Mouse (Mus musculus) common myeloid progenitor, adult 5-6 weeks (primary cell): Measurements from ENCODE around the gene Trub1. TPM values are rescaled to one million over a fixed set of nuclear protein-coding genes. Genes with fewer than 3 reads are reported as not detected.

Experiments
- ATAC-seq: replicated peaks from 2 replicates; pipeline ENCODE4 v1.8.0; 2016; ENCODE audit warnings: low read depth, mild to moderate bottlenecking, moderate TSS enrichment, inconsistent platforms; ENCODE audit not compliant: poor library complexity, severe bottlenecking
- total RNA-seq: library from RNA; stranded (forward); fragments of 200-1000, 187-1606 nt; gene quantifications from 2 replicates; pipeline ENCODE4 v1.2.3, GENCODE M21; 2017

Trub1 gene
- total RNA-seq, 1 experiment from 2014 or later, result 20.6 TPM

GRCm38 (mm10) chr19:57540118-57540517, 87.4 kb downstream of the Trub1 start:
- ATAC-seq, result no peak

Other genes with a start within 250 kb of the Trub1 start
- 11.7 and 20.1 TPM in 2 replicates for gene Ablim1, start 138.0 kb upstream of the Trub1 start, total RNA-seq
- gene Fam160b1, start 92.2 kb upstream of the Trub1 start, total RNA-seq, result 17.1 and 22.4 TPM in 2 replicates
- 4.9 and 6.6 TPM in 2 replicates for gene Atrnl1, start 158.1 kb downstream of the Trub1 start, total RNA-seq